Mouse (Mus musculus) spleen, postnatal 36 days (tissue): ENCODE results near the gene Hip1.
A peak's percentile ranks its signal among the peaks of the same experiment; 100 is the strongest.
"Not testable (repeated sequence)": the region's sequence is repeated elsewhere in the genome, so short reads cannot be mapped to it uniquely, and the experiment has no call there.

Experiments
- DNase-seq, 2 experiments: peaks; one replicate each; pipeline ENCODE4 v3.0.0; 2022; ENCODE audit warnings: low spot score in 2 of 2, mixed read lengths in 1 of 2

The Hip1 gene

GRCm38 (mm10) chr5:135369787-135370654 lies 174.9 kb downstream of the Hip1 start, which contains the start of gene Nsun5:
Gene Nsun5 (plus strand): TSS chr5:135369953.
- peak; percentile 89 to 93 for DNase-seq

- not testable (repeated sequence) for DNase-seq
Measured at GRCm38 (mm10) chr5:135369196-135369595, 175.7 kb downstream of the Hip1 start.

GRCm38 (mm10) chr5:135368312-135368711 lies 176.6 kb downstream of the Hip1 start:
- DNase-seq: no peak

DNA sequence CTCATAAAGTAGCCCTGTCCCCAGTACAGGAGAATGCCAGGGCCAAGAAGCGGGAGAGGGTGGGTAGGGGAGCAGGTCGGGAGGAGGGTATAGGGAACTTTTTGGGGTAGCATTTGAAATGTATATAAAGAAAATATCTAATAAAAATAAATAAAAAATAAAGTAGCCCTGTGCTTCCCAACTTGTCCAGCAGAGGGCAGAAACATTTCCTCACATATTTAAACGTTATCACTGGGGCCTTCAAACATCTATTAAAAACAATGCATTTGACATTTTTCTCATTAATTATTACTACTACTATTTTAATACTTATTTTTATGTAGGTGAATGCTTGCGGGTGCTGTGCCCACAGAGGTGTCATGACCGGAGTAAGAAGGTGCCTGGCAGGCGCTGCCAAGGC lies 177.1 kb downstream of the Hip1 start:
- DNase-seq: no peak

DNA sequence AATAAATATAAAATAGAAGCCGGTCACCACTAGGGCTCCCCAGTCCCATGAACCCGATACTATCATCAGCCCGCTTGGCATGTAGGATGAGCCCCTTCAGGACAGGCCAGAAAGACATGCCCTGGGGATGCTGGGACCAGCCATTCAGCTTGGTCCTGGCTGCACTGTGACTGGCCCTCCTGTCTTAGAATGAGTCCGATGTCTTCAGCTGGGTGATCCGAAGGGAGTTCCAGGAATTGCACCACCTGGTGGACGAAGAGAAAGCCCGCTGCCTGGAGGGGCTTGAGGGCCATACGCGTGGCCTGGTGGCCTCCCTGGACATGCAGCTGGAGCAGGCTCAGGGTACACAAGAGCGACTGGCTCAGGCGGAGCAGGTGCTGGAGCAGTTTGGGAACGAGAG lies 181.4 kb downstream of the Hip1 start:
- no peak for DNase-seq

DNA sequence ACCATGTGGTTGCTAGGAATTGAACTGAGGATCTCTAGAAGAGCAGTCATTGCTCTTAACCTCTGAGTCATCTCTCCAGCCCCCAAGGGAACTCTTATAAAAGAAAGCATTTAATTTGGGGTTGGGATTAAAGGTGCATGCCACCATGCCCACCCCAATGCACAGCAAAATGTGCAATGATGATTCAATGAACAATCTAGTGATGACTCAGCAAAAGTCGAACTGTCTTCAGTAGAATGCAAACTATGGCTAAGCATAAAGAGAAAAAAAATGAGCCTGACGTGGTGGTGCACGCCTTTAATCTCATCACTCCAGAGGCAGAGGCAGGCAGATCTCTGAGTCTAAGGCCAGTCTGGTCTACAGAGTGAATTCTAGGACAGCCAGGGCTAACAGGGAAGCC lies 182.3 kb downstream of the Hip1 start:
- DNase-seq: no peak

DNA sequence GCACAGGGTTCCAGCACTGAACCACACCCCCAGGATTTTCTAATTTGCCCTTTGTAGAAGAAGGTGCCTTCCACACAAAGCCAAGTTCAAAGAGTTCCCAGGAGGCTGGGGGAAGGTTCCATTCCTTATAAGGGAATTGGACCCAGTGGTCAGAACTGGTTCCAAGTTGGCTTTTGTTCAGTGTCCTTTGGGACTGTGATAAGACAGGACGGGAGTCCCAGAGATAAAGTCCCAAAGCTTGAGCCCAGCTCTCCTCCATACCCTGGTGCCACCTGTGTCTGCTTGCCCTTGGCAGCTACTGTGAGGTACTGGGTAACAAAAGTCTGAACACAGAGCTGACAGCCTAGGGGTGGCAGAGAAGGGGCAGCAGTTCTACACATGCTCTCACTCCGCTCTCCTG lies 185.1 kb downstream of the Hip1 start:
- no peak for DNase-seq

GRCm38 (mm10) chr5:135357556-135357955 lies 187.4 kb downstream of the Hip1 start:
- DNase-seq: peak; percentile 53 to 56
